Mouse (Mus musculus) G1E-ER4 (cell line): ENCODE measurements around the gene Pik3c2g. TPM values are rescaled to one million over a fixed set of nuclear protein-coding genes. Genes with fewer than 3 reads are reported as not detected.

Source experiments
- GATA1 ChIP-seq: IDR thresholded peaks from one replicate; pipeline ENCODE4 v1.8.0; 2012; ENCODE audit warnings: low read length, inconsistent platforms
- polyA plus RNA-seq: library from polyadenylated mRNA; stranded (reverse); fragments of >175 nt; gene quantifications from 2 replicates; pipeline ENCODE4 v1.2.3, GENCODE M21; 2012

The Pik3c2g gene
- polyA plus RNA-seq, 1 experiment = not detected

- no peak for TF ChIP-seq GATA1
Measured at GRCm38 (mm10) chr6:139769744-139770473, 182.9 kb downstream of the Pik3c2g start.

GRCm38 (mm10) chr6:139770535-139770934 is 183.5 kb downstream of the Pik3c2g start:
- TF ChIP-seq GATA1 = no peak

GRCm38 (mm10) chr6:139777576-139778282 is 190.7 kb downstream of the Pik3c2g start:
- TF ChIP-seq GATA1 = no peak

- no peak for TF ChIP-seq GATA1
Measured at GRCm38 (mm10) chr6:139780028-139780427, 193.0 kb downstream of the Pik3c2g start.

GRCm38 (mm10) chr6:139789479-139789878 is 202.5 kb downstream of the Pik3c2g start:
- TF ChIP-seq GATA1 = no peak

- TF ChIP-seq GATA1 = no peak
Measured at GRCm38 (mm10) chr6:139799541-139800226, 212.7 kb downstream of the Pik3c2g start.

- TF ChIP-seq GATA1 = no peak
Measured at GRCm38 (mm10) chr6:139821916-139822315, 234.9 kb downstream of the Pik3c2g start.

GRCm38 (mm10) chr6:139838239-139838638 is 251.2 kb downstream of the Pik3c2g start:
- no peak for TF ChIP-seq GATA1

- no peak for TF ChIP-seq GATA1
Measured at GRCm38 (mm10) chr6:139838713-139839112, 251.7 kb downstream of the Pik3c2g start.

GRCm38 (mm10) chr6:139839907-139840306 is 252.9 kb downstream of the Pik3c2g start:
- no peak for TF ChIP-seq GATA1

- TF ChIP-seq GATA1 = no peak
Measured at GRCm38 (mm10) chr6:139841272-139841671, 254.3 kb downstream of the Pik3c2g start.

GRCm38 (mm10) chr6:139842626-139843025 is 255.6 kb downstream of the Pik3c2g start:
- TF ChIP-seq GATA1 = no peak

- no peak for TF ChIP-seq GATA1
Measured at GRCm38 (mm10) chr6:139843531-139843930, 256.5 kb downstream of the Pik3c2g start.

- no peak for TF ChIP-seq GATA1
Measured at GRCm38 (mm10) chr6:139846889-139847544, 260.0 kb downstream of the Pik3c2g start.

- TF ChIP-seq GATA1 = no peak
Measured at GRCm38 (mm10) chr6:139849931-139850330, 262.9 kb downstream of the Pik3c2g start.
